Mouse (Mus musculus) neural tube, embryonic 11.5 days (tissue): ENCODE measurements around the gene Ncapd2. TPM values are rescaled to one million over a fixed set of nuclear protein-coding genes. Genes with fewer than 3 reads are reported as not detected.
A peak's percentile ranks its signal among the peaks of the same experiment; 100 is the strongest.
"Not testable (repeated sequence)": the region's sequence is repeated elsewhere in the genome, so short reads cannot be mapped to it uniquely, and the experiment has no call there.

Experiments
- ATAC-seq: fragments of 200-750 bp; cut with Nextera tagmentation; 2 replicates; pipeline ENCODE4 v1.8.0; 2017; ENCODE audit warnings: moderate number of reproducible peaks, mild to moderate bottlenecking, moderate TSS enrichment, moderate library complexity; ENCODE audit not compliant: insufficient read depth, low FRiP score, low TSS enrichment
- DNase-seq: peaks from one replicate; pipeline ENCODE4 v3.0.0-alpha.2; 2015; ENCODE audit warnings: low spot score
- H3K27ac ChIP-seq: fragments of 300-500 bp; sonication (generic); 2 replicates; pipeline ENCODE4 v1.5.1; 2014; ENCODE audit warnings: low read depth, mild to moderate bottlenecking, low read length
- H3K27me3 ChIP-seq: fragments of 300-500 bp; sonication (generic); 2 replicates; pipeline ENCODE4 v1.6.1; 2014; ENCODE audit warnings: mild to moderate bottlenecking, low read length, mixed read lengths; ENCODE audit not compliant: control insufficient read depth, insufficient read depth
- H3K36me3 ChIP-seq: fragments of 300-500 bp; sonication (generic); 2 replicates; pipeline ENCODE4 v1.6.1; 2014; ENCODE audit warnings: mild to moderate bottlenecking, low read length, moderate library complexity, mixed read lengths; ENCODE audit not compliant: control insufficient read depth, insufficient read depth
- H3K4me1 ChIP-seq: fragments of 300-500 bp; sonication (generic); 2 replicates; pipeline ENCODE4 v1.6.1; 2014; ENCODE audit warnings: low read length, mixed read lengths; ENCODE audit not compliant: control insufficient read depth, insufficient read depth
- H3K4me2 ChIP-seq: fragments of 300-500 bp; sonication (generic); 2 replicates; pipeline ENCODE4 v1.6.1; 2014; ENCODE audit warnings: low read depth, mild to moderate bottlenecking, moderate library complexity
- H3K4me3 ChIP-seq: fragments of 300-500 bp; sonication (generic); 2 replicates; pipeline ENCODE4 v1.5.1; 2014; ENCODE audit warnings: low read depth, low read length
- H3K9ac ChIP-seq: fragments of 300-500 bp; sonication (generic); 2 replicates; pipeline ENCODE4 v1.6.1; 2014; ENCODE audit warnings: mild to moderate bottlenecking, low read length
- H3K9me3 ChIP-seq: fragments of 300-500 bp; sonication (generic); 2 replicates; pipeline ENCODE4 v1.6.1; 2016; ENCODE audit warnings: low read length; ENCODE audit not compliant: control insufficient read depth
- WGBS: fragments of 180-500 bp; shearing (Covaris S2); extraction: QIAGEN DNeasy Blood & Tissue Kit; methylation state at CpG from one replicate; pipeline ENCODE4 v1.1.7; 2014; 5-methylcytosine and 5-hydroxymethylcytosine counted together
- polyA plus RNA-seq: library from polyadenylated mRNA; unstranded; fragments of >200 nt; fragmentation: Nextera tagmentation; extraction: Ambion mirVana; gene quantifications from 2 replicates; pipeline ENCODE4 v1.2.1, GENCODE M21; 2014

The Ncapd2 gene
- polyA plus RNA-seq, 1 experiment from 2014 or later, result 137 TPM

DNA sequence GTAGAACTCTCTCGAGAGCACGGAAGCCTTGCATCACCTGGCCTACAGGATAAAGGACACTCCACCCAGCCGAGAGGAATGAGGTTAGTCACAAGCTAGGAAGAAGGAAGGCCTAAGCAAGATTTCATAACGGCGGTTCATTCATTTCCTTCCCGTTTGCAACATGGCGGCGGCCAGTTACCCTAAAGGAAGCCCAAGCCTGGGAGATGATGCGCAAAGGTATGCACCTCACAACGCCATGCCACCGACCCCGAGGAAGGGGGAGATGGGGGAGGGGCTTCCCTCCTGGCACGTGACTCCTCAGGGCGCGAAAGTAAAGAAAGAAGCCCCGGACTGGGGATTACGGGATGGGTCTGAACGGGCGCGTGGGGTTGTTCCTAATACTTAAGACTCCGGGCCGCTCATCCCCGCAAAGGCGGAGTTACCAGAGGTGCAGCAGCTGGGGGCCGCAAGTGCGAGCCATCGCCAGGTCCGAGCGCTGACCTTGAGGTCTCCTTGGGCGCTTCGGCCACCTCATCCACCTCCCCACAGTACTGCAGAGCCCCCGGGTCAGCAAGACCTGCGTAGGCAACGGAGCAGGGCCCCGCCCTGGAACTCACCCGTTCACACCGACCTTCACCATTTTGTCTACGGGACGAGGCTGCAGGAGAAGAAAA, 26.7 kb downstream of the Ncapd2 start:
- Histone ChIP-seq H3K27me3 (no peaks in the 10 kb centered on the region), H3K27ac (peak overlapping the region; percentile 95), H3K4me3 (peak overlapping the region; percentile 96), H3K4me2 (peak overlapping the region; percentile 85), H3K36me3 (peaks cover 22% of the 10 kb centered on the region), H3K4me1 (peaks cover 26% of the 10 kb centered on the region), H3K9ac (peak overlapping the region; percentile 97), H3K9me3 (no peaks in the 10 kb centered on the region)
- peak; percentile 87 for DNase-seq
- WGBS, result under 1% methylated on average over 39 of the region's 39 CpGs
- ATAC-seq, result peak; percentile 36

DNA sequence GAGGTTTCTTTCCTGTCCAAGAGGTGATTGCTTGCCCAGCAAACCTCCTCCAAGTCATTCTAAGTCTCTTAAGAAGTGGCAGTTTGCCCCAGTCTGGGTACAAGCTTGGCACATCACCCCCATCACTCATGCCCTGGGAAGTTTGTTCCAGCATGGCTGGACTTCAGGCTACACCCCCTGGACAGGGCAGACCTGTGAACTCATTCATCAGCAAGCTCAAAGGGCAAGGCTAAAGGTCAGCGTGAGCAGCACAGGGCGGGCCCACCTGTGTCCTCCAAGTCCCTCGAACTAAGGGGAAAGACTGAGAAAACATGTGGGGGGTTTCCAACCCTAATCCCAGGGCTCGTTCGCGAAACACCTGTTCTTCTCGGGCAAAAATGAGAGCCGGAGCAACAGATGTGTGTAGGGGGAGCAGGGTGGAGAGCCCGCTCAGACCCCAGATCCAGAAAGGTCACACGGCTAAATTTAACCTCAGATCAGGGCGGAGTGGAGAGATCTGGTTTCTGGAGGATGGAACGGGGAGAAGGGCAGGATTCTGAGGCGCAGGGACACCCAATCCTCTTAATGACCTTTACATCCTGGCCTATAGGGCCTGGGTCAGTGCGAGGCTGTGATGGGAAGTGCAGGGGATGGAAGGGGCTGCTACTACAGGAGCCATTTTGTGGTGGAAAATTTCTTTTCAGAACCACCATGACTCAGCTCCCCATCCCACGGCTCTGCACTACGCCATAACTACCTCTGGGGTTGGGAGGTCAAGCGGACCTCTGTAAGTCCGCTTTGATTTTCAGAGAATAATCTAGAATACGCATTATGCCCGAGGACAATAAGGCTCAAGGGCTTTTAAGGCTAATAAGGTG, 27.5 kb downstream of the Ncapd2 start:
- ATAC-seq, result no peak
- Histone ChIP-seq H3K4me3 (peak overlapping the region; percentile 96), H3K4me1 (peaks cover 26% of the 10 kb centered on the region), H3K27ac (peak overlapping the region; percentile 95), H3K9ac (peak overlapping the region; percentile 97), H3K9me3 (no peaks in the 10 kb centered on the region), H3K27me3 (no peaks in the 10 kb centered on the region), H3K4me2 (peak overlapping the region; percentile 85), H3K36me3 (peaks cover 17% of the 10 kb centered on the region)
- DNase-seq, result peak; percentile 43
- WGBS, result 6% methylated on average over 20 of the region's 20 CpGs

DNA sequence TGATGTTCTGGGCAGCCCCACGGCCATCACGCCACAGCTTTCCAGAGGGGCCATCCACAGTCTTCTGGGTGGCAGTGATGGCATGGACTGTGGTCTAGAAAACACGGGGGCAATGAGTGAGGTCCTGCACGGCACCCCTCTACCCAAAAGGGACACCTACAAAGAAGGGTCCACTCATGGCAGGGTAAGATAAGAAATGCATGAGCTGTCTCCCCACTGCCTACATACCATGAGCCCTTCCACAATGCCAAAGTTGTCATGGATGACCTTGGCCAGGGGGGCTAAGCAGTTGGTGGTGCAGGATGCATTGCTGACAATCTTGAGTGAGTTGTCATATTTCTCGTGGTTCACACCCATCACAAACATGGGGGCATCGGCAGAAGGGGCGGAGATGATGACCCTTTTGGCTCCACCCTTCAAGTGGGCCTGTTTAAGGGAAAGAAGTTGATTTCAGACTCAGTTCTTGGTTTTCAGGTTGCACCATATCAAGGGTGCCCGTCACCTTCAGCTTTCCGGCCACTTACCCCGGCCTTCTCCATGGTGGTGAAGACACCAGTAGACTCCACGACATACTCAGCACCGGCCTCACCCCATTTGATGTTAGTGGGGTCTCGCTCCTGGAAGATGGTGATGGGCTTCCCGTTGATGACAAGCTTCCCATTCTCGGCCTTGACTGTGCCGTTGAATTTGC, 28.7 kb downstream of the Ncapd2 start:
- peaks cover 28% of the 10 kb centered on the region for H3K4me1 ChIP-seq
- not testable (repeated sequence) for H3K9me3 ChIP-seq, DNase-seq, H3K4me2 ChIP-seq, H3K9ac ChIP-seq, H3K27me3 ChIP-seq, ATAC-seq, H3K27ac ChIP-seq, H3K4me3 ChIP-seq
- H3K36me3 ChIP-seq, result peaks cover 18% of the 10 kb centered on the region
- 83% methylated on average over 8 of the region's 16 CpGs for WGBS

DNA sequence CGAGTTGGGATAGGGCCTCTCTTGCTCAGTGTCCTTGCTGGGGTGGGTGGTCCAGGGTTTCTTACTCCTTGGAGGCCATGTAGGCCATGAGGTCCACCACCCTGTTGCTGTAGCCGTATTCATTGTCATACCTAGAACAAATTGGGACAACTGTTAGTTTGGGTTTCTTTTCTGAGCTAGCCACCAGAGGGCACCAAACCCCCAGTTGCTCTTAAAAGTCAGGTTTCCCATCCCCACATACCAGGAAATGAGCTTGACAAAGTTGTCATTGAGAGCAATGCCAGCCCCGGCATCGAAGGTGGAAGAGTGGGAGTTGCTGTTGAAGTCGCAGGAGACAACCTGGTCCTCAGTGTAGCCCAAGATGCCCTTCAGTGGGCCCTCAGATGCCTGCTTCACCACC, 29.5 kb downstream of the Ncapd2 start:
- not testable (repeated sequence) for H3K9me3 ChIP-seq, H3K9ac ChIP-seq, H3K27me3 ChIP-seq, H3K4me3 ChIP-seq, H3K4me2 ChIP-seq, ATAC-seq, H3K27ac ChIP-seq
- H3K36me3 ChIP-seq, result peaks cover 18% of the 10 kb centered on the region
- WGBS, result 14% methylated on average over 3 of the region's 5 CpGs
- H3K4me1 ChIP-seq, result peaks cover 31% of the 10 kb centered on the region
- peak; percentile 69 for DNase-seq

DNA sequence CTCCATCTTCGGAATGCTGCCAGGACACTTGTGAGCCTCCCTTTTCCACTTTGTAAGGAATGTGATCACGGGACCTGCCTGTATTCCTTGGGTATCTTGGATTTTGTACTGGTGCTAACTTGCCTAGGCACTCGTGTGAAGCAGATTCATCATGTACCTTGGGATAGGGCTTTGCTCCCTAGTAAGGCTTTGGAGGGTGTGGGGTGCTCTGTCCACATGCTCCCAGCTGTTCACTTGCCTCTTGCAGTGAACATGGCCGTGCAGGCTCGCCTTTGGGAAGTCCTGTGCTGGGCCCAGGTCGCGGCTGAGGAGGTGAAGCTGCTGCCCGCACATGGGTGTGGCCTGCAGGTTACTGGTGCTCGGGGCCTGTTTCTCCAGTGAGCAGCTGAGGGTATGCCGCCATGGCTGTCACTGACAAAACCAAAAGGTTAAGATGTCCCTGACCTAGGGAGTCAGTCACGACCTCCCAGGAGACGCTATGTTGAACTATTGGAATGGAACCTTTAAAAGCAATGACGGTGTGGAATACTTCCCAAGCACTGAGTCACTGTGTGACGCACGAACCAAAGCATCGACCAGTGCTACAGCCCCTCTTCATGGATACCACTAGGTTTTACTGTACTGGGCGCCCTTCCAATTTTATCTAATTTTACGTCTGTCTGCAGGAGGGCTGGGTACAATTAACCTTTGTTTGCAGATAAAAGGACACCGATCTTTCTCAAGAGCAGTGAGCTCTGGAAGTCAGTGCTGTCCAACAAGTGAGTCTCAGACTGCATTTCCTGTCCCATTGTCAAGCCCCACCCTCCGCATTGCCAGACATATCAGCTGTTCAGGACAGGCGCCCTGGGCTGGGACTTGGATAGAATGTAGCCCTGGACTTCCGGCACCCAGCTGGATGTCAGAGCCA, 30.4 kb downstream of the Ncapd2 start:
- WGBS, result 16% methylated on average over 22 of the region's 22 CpGs
- H3K36me3 ChIP-seq, result peaks cover 18% of the 10 kb centered on the region
- no peaks in the 10 kb centered on the region for H3K9me3 ChIP-seq
- ATAC-seq (no peak), DNase-seq (peak; percentile 58)
- 0 out of 2 replicates have a peak overlapping the region, but pooled peaks have one; percentile 1 for H3K27ac ChIP-seq
- no peak overlapping the region for H3K9ac ChIP-seq
- no peaks in the 10 kb centered on the region for H3K27me3 ChIP-seq
- H3K4me2 ChIP-seq, result no peak overlapping the region
- H3K4me3 ChIP-seq, result no peak overlapping the region
- peaks cover 28% of the 10 kb centered on the region for H3K4me1 ChIP-seq

DNA sequence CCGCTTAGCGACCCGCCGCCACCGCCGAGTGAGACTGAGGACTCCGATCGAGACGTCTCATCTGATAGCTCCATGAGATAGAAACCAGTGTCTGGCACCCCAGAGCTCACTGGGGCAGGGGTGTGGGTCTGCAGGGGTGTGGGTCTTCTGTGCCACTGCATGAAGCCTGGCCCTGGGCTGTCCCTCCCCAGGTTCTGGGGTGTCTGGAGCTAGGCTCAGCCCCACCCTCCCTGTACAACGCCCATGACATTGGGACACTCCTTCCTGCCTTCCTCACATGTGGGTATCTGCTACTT, 31.0 kb downstream of the Ncapd2 start:
- H3K9me3 ChIP-seq, result no peaks in the 10 kb centered on the region
- no peak overlapping the region for H3K4me2 ChIP-seq
- peaks cover 18% of the 10 kb centered on the region for H3K36me3 ChIP-seq
- H3K9ac ChIP-seq, result no peak overlapping the region
- 0 out of 2 replicates have a peak overlapping the region, but pooled peaks have one; percentile 1 for H3K27ac ChIP-seq
- H3K4me3 ChIP-seq, result no peak overlapping the region
- DNase-seq (peak; percentile 36), ATAC-seq (no peak)
- no peaks in the 10 kb centered on the region for H3K27me3 ChIP-seq
- peaks cover 27% of the 10 kb centered on the region for H3K4me1 ChIP-seq
- WGBS, result 75% methylated on average over 10 of the region's 10 CpGs

DNA sequence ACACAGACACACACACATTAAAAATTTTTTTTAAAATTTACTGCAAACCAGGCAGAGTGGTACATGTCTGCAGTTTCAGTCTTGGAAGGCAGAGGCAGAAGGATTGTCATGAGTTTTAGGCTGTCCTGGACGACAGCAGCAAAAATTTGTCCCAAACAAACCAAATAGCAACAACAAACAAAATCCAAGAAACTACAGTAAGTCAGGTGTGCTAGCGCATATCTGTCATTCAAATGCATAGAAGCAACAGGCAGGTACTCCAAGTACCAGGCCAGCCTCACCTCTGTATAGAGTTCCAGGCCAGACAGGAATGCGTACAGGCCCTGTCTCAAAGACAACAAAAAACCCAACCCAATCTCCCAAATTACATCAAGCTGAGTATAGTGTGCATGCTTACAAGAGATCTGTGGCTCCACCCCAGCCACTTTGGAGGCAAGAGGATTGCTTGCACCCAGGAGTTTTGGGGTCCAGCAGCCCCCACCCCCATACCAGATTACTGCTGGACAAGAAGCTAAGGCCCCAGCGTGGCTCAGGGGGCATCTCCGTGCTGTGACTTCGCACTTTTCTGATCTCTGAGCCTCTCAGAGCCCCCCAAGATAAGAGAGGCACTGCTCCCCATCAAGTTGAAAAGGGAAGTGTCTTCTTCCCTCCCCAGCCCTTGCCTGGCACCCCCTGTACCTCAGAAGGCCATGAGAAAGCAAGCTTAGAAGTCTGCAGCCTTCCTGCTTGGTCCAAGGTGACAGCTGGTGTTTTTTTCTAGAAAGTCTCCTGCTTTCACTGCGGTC, 31.5 kb downstream of the Ncapd2 start:
- Histone ChIP-seq H3K27ac (no peak overlapping the region), H3K4me3 (no peak overlapping the region), H3K27me3 (no peaks in the 10 kb centered on the region), H3K36me3 (peaks cover 18% of the 10 kb centered on the region), H3K4me2 (no peak overlapping the region), H3K9me3 (no peaks in the 10 kb centered on the region), H3K4me1 (peaks cover 27% of the 10 kb centered on the region), H3K9ac (no peak overlapping the region)
- 88% methylated on average over 7 of the region's 7 CpGs for WGBS
- ATAC-seq (no peak), DNase-seq (no peak)
